Mouse (Mus musculus) heart, postnatal 0 days (tissue): ENCODE measurements around the gene Ggt5. TPM values are rescaled to one million over a fixed set of nuclear protein-coding genes. Genes with fewer than 3 reads are reported as not detected.

ENCODE experiments used
- ATAC-seq: fragments of 200-750 bp; cut with Nextera tagmentation; 2 replicates; pipeline ENCODE4 v1.8.0; 2017; ENCODE audit warnings: low read depth, moderate number of reproducible peaks, moderate library complexity; ENCODE audit not compliant: insufficient read depth
- DNase-seq: peaks from one replicate; pipeline ENCODE4 v3.0.0-alpha.2; 2016; ENCODE audit warnings: low spot score
- H3K27ac ChIP-seq: fragments of 300-500 bp; sonication (generic); 2 replicates; pipeline ENCODE4 v1.5.1; 2014; ENCODE audit warnings: low read depth, mild to moderate bottlenecking
- H3K27me3 ChIP-seq: fragments of 300-500 bp; sonication (generic); 2 replicates; pipeline ENCODE4 v1.6.1; 2014; ENCODE audit warnings: low read length, mixed read lengths; ENCODE audit not compliant: control insufficient read depth, insufficient read depth
- H3K36me3 ChIP-seq: fragments of 300-500 bp; sonication (generic); replicated peaks from 2 replicates; pipeline ENCODE4 v1.6.1; 2014; ENCODE audit warnings: low read length, mixed read lengths; ENCODE audit not compliant: control insufficient read depth, insufficient read depth
- H3K4me1 ChIP-seq: fragments of 300-500 bp; sonication (generic); 2 replicates; pipeline ENCODE4 v1.6.1; 2014; ENCODE audit warnings: antibody characterized with exemption; ENCODE audit not compliant: control insufficient read depth, insufficient read depth
- H3K4me2 ChIP-seq: fragments of 300-500 bp; sonication (generic); 2 replicates; pipeline ENCODE4 v1.6.1; 2014; ENCODE audit warnings: low read depth, mild to moderate bottlenecking, low read length, moderate library complexity
- H3K4me3 ChIP-seq: fragments of 300-500 bp; sonication (generic); 2 replicates; pipeline ENCODE4 v1.5.1; 2014; ENCODE audit warnings: low read depth, low read length
- H3K9ac ChIP-seq: fragments of 300-500 bp; sonication (generic); replicated peaks from 2 replicates; pipeline ENCODE4 v1.6.1; 2014; ENCODE audit warnings: low read depth, low read length, mixed read lengths
- H3K9me3 ChIP-seq: fragments of 300-500 bp; sonication (generic); replicated peaks from 2 replicates; pipeline ENCODE4 v1.6.1; 2016; ENCODE audit warnings: low read length; ENCODE audit not compliant: control insufficient read depth
- CTCF ChIP-seq: IDR thresholded peaks from 2 replicates; pipeline ENCODE4 v1.5.1; 2016; ENCODE audit warnings: antibody characterized with exemption, control low read depth, low read depth
- EP300 ChIP-seq: IDR thresholded peaks from 2 replicates; pipeline ENCODE4 v1.6.1; 2016; ENCODE audit warnings: antibody characterized with exemption, low read depth
- WGBS: fragments of 180-500 bp; shearing (Covaris S2); extraction: QIAGEN DNeasy Blood & Tissue Kit; methylation state at CpG from one replicate; pipeline ENCODE4 v1.1.7; 2014; 5-methylcytosine and 5-hydroxymethylcytosine counted together
- polyA plus RNA-seq: library from polyadenylated mRNA; unstranded; fragments of >200 nt; fragmentation: Nextera tagmentation; extraction: Ambion mirVana; gene quantifications from 2 replicates; pipeline ENCODE4 v1.2.1, GENCODE M21; 2015
- total RNA-seq: library from RNA; depleted of rRNA; stranded (reverse); fragments of >200 nt; gene quantifications from 2 replicates; pipeline ENCODE4 v1.2.3, GENCODE M21; 2014; ENCODE audit warnings: low replicate concordance

Gene Ggt5
- total and polyA plus RNA-seq, 2 experiments from 2014 or later: 6.7 to 53.4 TPM

GRCm38 (mm10) chr10:75559041-75559675 lies 30.0 kb upstream of the Ggt5 start:
- peaks cover 26% of the 10 kb centered on the region for H3K4me1 ChIP-seq
- 9% methylated on average over 14 of the region's 14 CpGs for WGBS
- peak overlapping the region; percentile 60 for H3K4me3 ChIP-seq
- 0 out of 2 replicates have a peak overlapping the region, but pooled peaks have one; percentile 56 for H3K9ac ChIP-seq
- peaks cover 23% of the 10 kb centered on the region for H3K27me3 ChIP-seq
- DNase-seq: no peak
- H3K27ac ChIP-seq: no peak overlapping the region
- TF ChIP-seq CTCF: no peak
- no peak for TF ChIP-seq EP300
- ATAC-seq: no peak
- H3K4me2 ChIP-seq: peak overlapping the region; percentile 99
- H3K9me3 ChIP-seq: no peaks in the 10 kb centered on the region
- H3K36me3 ChIP-seq: no peaks in the 10 kb centered on the region

GRCm38 (mm10) chr10:75559676-75560548 lies 29.2 kb upstream of the Ggt5 start, which contains the start of gene Lrrc75b:
Lrrc75b (minus strand) TSS chr10:75560330.
- WGBS: under 1% methylated on average over 60 of the region's 75 CpGs
- peaks cover 26% of the 10 kb centered on the region for H3K4me1 ChIP-seq
- H3K4me2 ChIP-seq: peak within 1 kb of the TSS; percentile 99
- no peaks in the 10 kb centered on the region for H3K9me3 ChIP-seq
- H3K36me3 ChIP-seq: no peaks in the 10 kb centered on the region
- ATAC-seq (peak; percentile 73), DNase-seq (peak; percentile 29)
- no peak within 1 kb of the TSS; the same call in 1 of the 2 replicates for H3K27ac ChIP-seq
- no peak for TF ChIP-seq CTCF
- no peak for TF ChIP-seq EP300
- peak within 1 kb of the TSS; percentile 60 for H3K4me3 ChIP-seq
- peak within 1 kb of the TSS; percentile 56 for H3K9ac ChIP-seq
- peaks cover 23% of the 10 kb centered on the region for H3K27me3 ChIP-seq

GRCm38 (mm10) chr10:75560549-75560899 lies 28.6 kb upstream of the Ggt5 start:
- peak overlapping the region; percentile 60 for H3K4me3 ChIP-seq
- TF ChIP-seq EP300: no peak
- TF ChIP-seq CTCF: no peak
- peak overlapping the region; percentile 56 for H3K9ac ChIP-seq
- peaks cover 23% of the 10 kb centered on the region for H3K27me3 ChIP-seq
- DNase-seq (no peak), ATAC-seq (0 out of 2 replicates have a peak, but pooled peaks have one; percentile 1)
- no peaks in the 10 kb centered on the region for H3K9me3 ChIP-seq
- H3K36me3 ChIP-seq: no peaks in the 10 kb centered on the region
- no peak overlapping the region for H3K27ac ChIP-seq
- peaks cover 26% of the 10 kb centered on the region for H3K4me1 ChIP-seq
- WGBS: 30% methylated on average over 6 of the region's 6 CpGs
- H3K4me2 ChIP-seq: peak overlapping the region; percentile 99

- peaks cover 21% of the 10 kb centered on the region for H3K4me1 ChIP-seq
- ATAC-seq: no peak
- no peaks in the 10 kb centered on the region for H3K9me3 ChIP-seq
- peak within 1 kb of the TSS; percentile 60 for H3K4me3 ChIP-seq
- peaks cover 23% of the 10 kb centered on the region for H3K27me3 ChIP-seq
- TF ChIP-seq EP300 (no peak), CTCF (no peak)
- no peaks in the 10 kb centered on the region for H3K36me3 ChIP-seq
- no peak for DNase-seq
- WGBS: 64% methylated on average over 10 of the region's 10 CpGs
- H3K27ac ChIP-seq: no peak within 1 kb of the TSS
- peak within 1 kb of the TSS; percentile 56; the same call in 1 of the 2 replicates for H3K9ac ChIP-seq
- peak within 1 kb of the TSS; percentile 99 for H3K4me2 ChIP-seq
These were observed 28.0 kb upstream of the Ggt5 start, which contains the start of gene Ggt1 for GRCm38 (mm10) chr10:75561071-75561654. Ggt1 (plus strand) TSS chr10:75561604.

- no peaks in the 10 kb centered on the region for H3K9me3 ChIP-seq
- 78% methylated on average over 8 of the region's 8 CpGs for WGBS
- ATAC-seq: no peak
- TF ChIP-seq CTCF (no peak), EP300 (no peak)
- peaks cover 23% of the 10 kb centered on the region for H3K27me3 ChIP-seq
- H3K4me3 ChIP-seq: no peak overlapping the region
- 0 out of 2 replicates have a peak, but pooled peaks cover 12% of the 10 kb centered on the region for H3K4me1 ChIP-seq
- H3K36me3 ChIP-seq: no peaks in the 10 kb centered on the region
- H3K9ac ChIP-seq: no peak overlapping the region
- no peak overlapping the region for H3K27ac ChIP-seq
- DNase-seq: no peak
- H3K4me2 ChIP-seq: no peak overlapping the region
These were observed 26.5 kb upstream of the Ggt5 start for GRCm38 (mm10) chr10:75562596-75562995.
